Mouse (Mus musculus) limb, embryonic 14.5 days (tissue): ENCODE results near the gene Cnnm3. TPM values are rescaled to one million over a fixed set of nuclear protein-coding genes. Genes with fewer than 3 reads are reported as not detected.
A peak's percentile ranks its signal among the peaks of the same experiment; 100 is the strongest.

Experiments
- ATAC-seq: fragments of 200-750 bp; cut with Nextera tagmentation; 2 replicates; pipeline ENCODE4 v1.8.0; 2017; ENCODE audit warnings: low read depth, moderate number of reproducible peaks, moderate TSS enrichment; ENCODE audit not compliant: low FRiP score
- DNase-seq: peaks from one replicate; pipeline ENCODE4 v3.0.0-alpha.2; 2015; ENCODE audit warnings: low spot score
- H3K27ac ChIP-seq: fragments of 300-500 bp; sonication (generic); replicated peaks from 2 replicates; pipeline ENCODE4 v1.5.1; 2014; ENCODE audit warnings: low read depth, mild to moderate bottlenecking, low read length, moderate library complexity, mixed read lengths
- H3K27me3 ChIP-seq: fragments of 300-500 bp; sonication (generic); 2 replicates; pipeline ENCODE4 v1.6.1; 2014; ENCODE audit warnings: low read length, mixed read lengths; ENCODE audit not compliant: control insufficient read depth, insufficient read depth
- H3K36me3 ChIP-seq: fragments of 300-500 bp; sonication (generic); 2 replicates; pipeline ENCODE4 v1.6.1; 2014; ENCODE audit warnings: mild to moderate bottlenecking, low read length, moderate library complexity, mixed read lengths; ENCODE audit not compliant: control insufficient read depth, insufficient read depth
- H3K4me1 ChIP-seq: fragments of 300-500 bp; sonication (generic); 2 replicates; pipeline ENCODE4 v1.6.1; 2014; ENCODE audit warnings: antibody characterized with exemption, low read length, mixed read lengths; ENCODE audit not compliant: control insufficient read depth, insufficient read depth
- H3K4me2 ChIP-seq: fragments of 300-500 bp; sonication (generic); replicated peaks from 2 replicates; pipeline ENCODE4 v1.6.1; 2014; ENCODE audit warnings: low read depth, mild to moderate bottlenecking, low read length, moderate library complexity; ENCODE audit not compliant: severe bottlenecking
- H3K4me3 ChIP-seq: fragments of 300-500 bp; sonication (generic); replicated peaks from 2 replicates; pipeline ENCODE4 v1.5.1; 2014; ENCODE audit warnings: low read length
- H3K9ac ChIP-seq: fragments of 300-500 bp; sonication (generic); 2 replicates; pipeline ENCODE4 v1.6.1; 2014; ENCODE audit warnings: mild to moderate bottlenecking, low read depth, low read length, moderate library complexity; ENCODE audit not compliant: severe bottlenecking
- H3K9me3 ChIP-seq: fragments of 300-500 bp; sonication (generic); 2 replicates; pipeline ENCODE4 v1.6.1; 2016; ENCODE audit warnings: low read length; ENCODE audit not compliant: control insufficient read depth
- POLR2A ChIP-seq: fragments of 200-500 bp; IDR thresholded peaks from 2 replicates; pipeline ENCODE4 v1.8.0; 2012; ENCODE audit warnings: inconsistent platforms, mild to moderate bottlenecking, moderate library complexity, borderline replicate concordance; ENCODE audit not compliant: insufficient read depth, insufficient read length; ENCODE audit errors: extremely low read depth
- WGBS: fragments of 180-500 bp; shearing (Covaris S2); extraction: QIAGEN DNeasy Blood & Tissue Kit; methylation state at CpG from one replicate; pipeline ENCODE4 v1.1.7; 2014; 5-methylcytosine and 5-hydroxymethylcytosine counted together
- polyA plus RNA-seq, 2 experiments: library from polyadenylated mRNA; depleted of rRNA in 1 of 2; stranded (reverse) in 1 of 2; unstranded in 1 of 2; fragments of >200 nt; fragmentation: Nextera tagmentation in 1 of 2; extraction: Ambion mirVana in 1 of 2; gene quantifications; 2 replicates each; pipeline versions ENCODE4 v1.2.1 to v1.2.3; 2012 to 2014

The Cnnm3 gene
- polyA plus RNA-seq, 2 experiments: 6.4 to 22.5 TPM

DNA sequence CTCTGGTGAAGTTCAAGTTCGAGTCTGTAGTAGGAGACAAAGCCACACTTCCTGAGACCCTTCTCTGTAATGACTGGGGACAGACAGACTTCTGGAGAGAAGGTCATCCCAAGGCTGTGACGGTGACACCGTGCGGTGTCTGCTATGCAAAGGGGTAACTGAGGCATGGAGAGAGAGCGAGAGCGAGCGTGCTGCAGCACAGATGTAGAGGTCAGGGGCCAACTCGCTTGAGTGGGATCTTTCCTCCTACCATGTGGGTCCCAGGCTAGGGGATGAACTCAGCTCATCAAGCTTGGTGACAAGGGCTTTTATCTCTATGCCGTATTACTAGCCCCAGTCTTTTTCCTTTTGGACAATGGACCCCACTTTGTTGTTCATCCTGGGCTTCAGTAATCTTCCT is 24.6 kb upstream of the Cnnm3 start:
- ATAC-seq (no peak), DNase-seq (no peak)
- Histone ChIP-seq H3K27ac (no peak overlapping the region), H3K4me3 (no peak overlapping the region), H3K4me2 (no peak overlapping the region), H3K4me1 (0 out of 2 replicates have a peak, but pooled peaks cover 3% of the 10 kb centered on the region), H3K9me3 (no peaks in the 10 kb centered on the region), H3K36me3 (no peaks in the 10 kb centered on the region), H3K9ac (no peak overlapping the region), H3K27me3 (no peaks in the 10 kb centered on the region)
- 91% methylated on average over 9 of the region's 9 CpGs for whole genome bisulfite sequencing
- no peak for TF ChIP-seq POLR2A

DNA sequence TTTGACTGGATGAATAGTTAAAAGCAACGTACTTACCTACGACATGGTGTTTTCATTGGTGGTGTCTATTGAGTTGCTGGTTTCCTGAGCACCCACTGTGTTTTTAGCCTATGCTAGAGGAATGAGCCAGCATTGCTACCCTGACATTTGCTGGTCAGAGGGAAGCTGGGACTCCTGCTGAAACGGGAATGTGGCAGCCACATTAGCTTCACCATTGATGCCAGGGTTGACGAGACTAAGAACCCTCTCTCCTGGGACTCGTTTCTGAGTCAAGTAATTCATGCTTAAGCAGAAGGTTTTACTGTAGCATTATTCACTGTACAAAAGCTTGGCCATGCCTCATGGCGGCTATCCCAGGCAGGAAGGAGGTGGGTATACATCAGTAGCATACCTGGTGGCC is 22.0 kb upstream of the Cnnm3 start:
- H3K4me1 ChIP-seq: peaks cover 15% of the 10 kb centered on the region
- DNase-seq (no peak), ATAC-seq (no peak)
- H3K9me3 ChIP-seq: no peaks in the 10 kb centered on the region
- no peaks in the 10 kb centered on the region for H3K27me3 ChIP-seq
- no peak overlapping the region for H3K27ac ChIP-seq
- TF ChIP-seq POLR2A: no peak
- H3K4me3 ChIP-seq: no peak overlapping the region
- H3K36me3 ChIP-seq: no peaks in the 10 kb centered on the region
- 67% methylated on average over 6 of the region's 6 CpGs for WGBS
- no peak overlapping the region for H3K4me2 ChIP-seq
- no peak overlapping the region for H3K9ac ChIP-seq

DNA sequence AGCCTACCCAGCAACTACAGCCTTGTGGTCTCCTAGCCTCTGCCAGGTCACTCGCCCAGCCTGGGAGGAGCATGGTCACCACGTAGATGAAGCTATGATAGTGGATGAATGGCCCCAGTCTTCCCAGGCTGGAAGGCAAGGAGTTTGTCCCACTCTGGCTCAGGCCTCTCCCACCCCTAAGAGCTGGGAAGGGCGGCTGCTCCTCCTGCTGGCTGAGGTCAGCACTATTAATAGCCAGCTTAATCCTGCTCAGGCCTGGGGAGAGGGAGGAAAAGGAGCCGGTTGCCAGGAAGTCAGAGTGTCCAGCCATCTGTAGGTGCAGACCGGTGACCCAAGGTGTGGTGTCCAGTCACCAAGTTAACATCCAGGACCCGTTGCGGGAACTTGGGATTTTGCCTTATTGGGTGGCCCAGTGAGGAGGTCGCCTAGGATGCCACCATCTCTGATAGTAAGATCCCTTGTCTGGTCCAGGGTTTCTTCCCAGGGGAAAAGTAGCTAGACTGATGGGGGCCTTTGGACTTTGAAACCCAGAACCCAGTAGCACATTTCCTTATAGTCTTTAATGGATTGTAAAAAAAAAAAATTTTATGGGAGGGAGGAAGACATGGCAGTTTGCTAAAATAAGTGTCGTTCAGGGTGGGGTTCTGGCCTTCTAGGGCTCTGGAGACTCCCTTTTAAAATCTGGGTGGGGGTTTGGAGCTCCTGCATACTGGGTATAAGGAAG is 19.1 kb upstream of the Cnnm3 start:
- H3K36me3 ChIP-seq: no peaks in the 10 kb centered on the region
- no peak for TF ChIP-seq POLR2A
- H3K27ac ChIP-seq: no peak overlapping the region
- WGBS: 44% methylated on average over 9 of the region's 9 CpGs
- H3K4me1 ChIP-seq: peaks cover 12% of the 10 kb centered on the region
- no peak overlapping the region for H3K4me3 ChIP-seq
- H3K9ac ChIP-seq: no peak overlapping the region
- H3K4me2 ChIP-seq: no peak overlapping the region
- H3K27me3 ChIP-seq: no peaks in the 10 kb centered on the region
- peak; percentile 54 for DNase-seq
- peak; percentile 82 for ATAC-seq
- no peaks in the 10 kb centered on the region for H3K9me3 ChIP-seq

DNA sequence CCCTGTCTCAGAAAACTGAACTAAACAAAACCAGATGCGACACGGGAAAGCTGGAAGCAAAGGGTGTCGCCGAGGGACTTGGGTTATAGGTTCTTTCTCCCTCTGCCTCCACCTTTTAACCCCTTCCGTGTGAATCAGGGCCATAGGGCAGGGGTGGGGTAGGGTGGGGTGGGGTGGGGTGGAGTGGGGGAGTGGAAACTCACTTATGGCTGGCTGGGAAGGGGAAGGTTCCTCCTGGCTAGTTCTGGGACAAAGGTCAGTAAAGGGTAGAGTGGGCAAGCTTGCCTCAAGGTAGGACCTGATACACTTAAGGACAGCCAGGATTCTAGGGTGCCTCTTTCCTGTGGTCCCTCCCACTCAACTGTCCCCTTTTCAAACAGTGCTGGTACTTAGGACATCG is 18.4 kb upstream of the Cnnm3 start:
- H3K27me3 ChIP-seq: no peaks in the 10 kb centered on the region
- H3K4me3 ChIP-seq: no peak overlapping the region
- DNase-seq: no peak
- H3K36me3 ChIP-seq: peaks cover 3% of the 10 kb centered on the region; the same call in 1 of the 2 replicates
- no peak for TF ChIP-seq POLR2A
- H3K27ac ChIP-seq: no peak overlapping the region
- no peaks in the 10 kb centered on the region for H3K9me3 ChIP-seq
- 31% methylated on average over 6 of the region's 6 CpGs for WGBS
- peaks cover 12% of the 10 kb centered on the region for H3K4me1 ChIP-seq
- ATAC-seq: no peak
- no peak overlapping the region for H3K9ac ChIP-seq
- H3K4me2 ChIP-seq: no peak overlapping the region

DNA sequence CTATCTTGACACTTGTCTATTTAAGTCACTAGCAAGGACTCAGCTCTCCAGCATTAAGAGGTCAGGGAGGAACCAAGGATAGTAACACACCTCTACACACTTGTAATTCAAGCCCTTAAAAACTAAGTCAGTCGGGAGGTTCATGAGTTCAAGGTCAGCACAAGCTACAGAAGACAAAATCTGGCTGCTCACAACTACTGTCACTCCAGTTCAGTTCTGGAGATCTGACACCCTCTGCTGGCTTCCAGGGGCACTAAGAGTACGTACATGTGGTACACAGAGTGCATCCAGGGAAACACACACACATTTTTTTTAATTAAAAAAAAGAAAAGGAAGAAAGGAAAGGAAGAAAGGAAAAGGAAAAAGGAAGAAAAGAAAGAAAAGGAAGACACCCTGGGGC is 14.9 kb upstream of the Cnnm3 start:
- ATAC-seq: no peak
- TF ChIP-seq POLR2A: no peak
- Histone ChIP-seq H3K27ac (no peak overlapping the region), H3K9me3 (no peaks in the 10 kb centered on the region), H3K4me2 (no peak overlapping the region), H3K27me3 (no peaks in the 10 kb centered on the region), H3K4me1 (peaks cover 12% of the 10 kb centered on the region), H3K4me3 (no peak overlapping the region), H3K9ac (no peak overlapping the region), H3K36me3 (peaks cover 21% of the 10 kb centered on the region)
- DNase-seq: no peak
- 57% methylated on average over 2 of the region's 2 CpGs for WGBS

DNA sequence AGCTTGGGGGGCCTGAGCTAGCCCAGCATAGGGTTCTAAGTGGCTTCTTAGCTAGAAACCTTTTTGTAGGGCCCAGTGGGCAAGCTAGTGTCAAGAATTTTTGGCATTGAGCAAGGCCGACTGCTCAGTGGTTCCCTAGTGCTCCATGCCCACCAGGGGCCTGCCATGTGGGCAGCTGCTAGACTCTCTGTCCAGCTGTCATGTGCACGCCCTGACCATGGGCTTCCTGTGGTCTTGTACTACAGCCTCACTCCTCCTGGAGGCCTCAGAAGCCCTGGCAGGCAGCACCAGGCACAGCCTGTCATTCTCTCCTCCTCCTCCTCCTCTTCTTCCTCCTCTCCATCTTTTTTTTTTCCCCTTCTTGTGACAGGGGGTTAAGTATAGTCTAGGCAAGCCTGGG is 14.4 kb upstream of the Cnnm3 start:
- peaks cover 11% of the 10 kb centered on the region for H3K4me1 ChIP-seq
- 69% methylated on average over 2 of the region's 2 CpGs for WGBS

More for the DNA sequence above, 14.4 kb upstream of the Cnnm3 start:
- no peak overlapping the region for H3K9ac ChIP-seq
- no peak overlapping the region for H3K27ac ChIP-seq
- H3K27me3 ChIP-seq: no peaks in the 10 kb centered on the region
- no peaks in the 10 kb centered on the region for H3K9me3 ChIP-seq
- H3K4me2 ChIP-seq: no peak overlapping the region
- ATAC-seq: no peak
- no peak for TF ChIP-seq POLR2A
- no peak overlapping the region for H3K4me3 ChIP-seq
- H3K36me3 ChIP-seq: peaks cover 25% of the 10 kb centered on the region
- no peak for DNase-seq
